Comparison of ENCODE assay signal across 22 mouse cellular contexts in the genomic region with DNA sequence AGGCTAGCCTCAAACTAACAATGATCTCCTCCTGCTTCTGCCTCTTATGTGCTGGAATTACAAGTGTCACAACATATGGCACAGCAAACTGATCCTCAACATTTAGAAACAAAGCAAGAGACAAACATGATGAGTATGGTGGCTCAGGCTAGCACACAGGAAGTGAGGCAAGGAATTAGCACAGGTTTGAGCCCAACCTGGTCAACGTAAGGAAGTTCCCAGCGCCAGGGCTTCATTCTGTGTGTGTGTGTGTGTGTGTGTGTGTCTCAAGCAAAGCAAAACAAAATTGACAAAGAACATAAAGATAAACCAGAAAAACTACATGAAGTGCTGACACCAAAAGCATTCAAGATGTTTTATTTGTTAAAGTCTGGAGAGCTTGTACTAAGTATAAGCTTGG. TPM values are rescaled to one million over a fixed set of nuclear protein-coding genes. Genes with fewer than 3 reads are reported as not detected.
DNase-seq lines count a peak whose midpoint lies in the region; ATAC-seq lines count a peak whose summit lies in the region.
"Had no signal": no experiment of that assay in that cellular context is flagged by ENCODE, and none has a peak within 500 bp of the region (broad histone marks: within the 10 kb centered on the region; RNA-seq: fewer than 3 reads in every experiment).

No protein-coding gene starts in this region.

- DNase-seq in cerebellum, adult 9-10 months = no peak
- DNase-seq in thymus, postnatal 36 days = no peak
- DNase-seq in forebrain, embryonic 11.5 days (ENCODE audit: low spot score) = no peak
- DNase-seq: adrenal gland, adult 2 months; adrenal gland, postnatal 10 days; adrenal gland, postnatal 25 days; cerebellum, adult 11-12 months; cerebellum, adult 2 months; cerebellum, adult 9-11 months; cerebellum, postnatal 14 days; cerebellum, postnatal 36 days; embryo, embryonic 11 days; forebrain, postnatal 0 days had no signal

- WGBS in forebrain, embryonic 11.5 days = 97% methylated on average over 2 of the region's 2 CpGs

- no peak overlapping the region for H3K9ac ChIP-seq in forebrain, embryonic 11.5 days (ENCODE audit: low read length)
- H3K9ac ChIP-seq: embryonic facial prominence, embryonic 13.5 days; embryonic facial prominence, embryonic 15.5 days; forebrain, embryonic 13.5 days; forebrain, embryonic 15.5 days; forebrain, postnatal 0 days had no signal

- no peaks in the 10 kb centered on the region for H3K36me3 ChIP-seq in forebrain, embryonic 11.5 days (ENCODE audit: control insufficient read depth, insufficient read depth, low read length)
- H3K36me3 ChIP-seq: embryonic facial prominence, embryonic 13.5 days; embryonic facial prominence, embryonic 15.5 days; forebrain, embryonic 10.5 days; forebrain, embryonic 15.5 days had no signal

- no peak overlapping the region for H3K4me3 ChIP-seq in brown adipose tissue, adult 24 weeks (ENCODE audit: insufficient read depth, low read depth, low read length)
- H3K4me3 ChIP-seq in forebrain, embryonic 11.5 days (ENCODE audit: low read depth, low read length) = no peak overlapping the region
- H3K4me3 ChIP-seq: embryonic facial prominence, embryonic 13.5 days; embryonic facial prominence, embryonic 15.5 days; erythroblast, embryonic 14.5 days; forebrain, embryonic 10.5 days; forebrain, embryonic 13.5 days; forebrain, embryonic 15.5 days had no signal

- H3K9me3 ChIP-seq in forebrain, embryonic 11.5 days (ENCODE audit: control insufficient read depth, low read length) = no peaks in the 10 kb centered on the region
- H3K9me3 ChIP-seq: embryonic facial prominence, embryonic 13.5 days; embryonic facial prominence, embryonic 15.5 days; forebrain, embryonic 10.5 days; forebrain, embryonic 13.5 days; forebrain, embryonic 15.5 days had no signal

- 0 out of 2 replicates have a peak overlapping the region, but pooled peaks have one; percentile 45 for H3K27ac ChIP-seq in brown adipose tissue, adult 24 weeks (replicated peaks; ENCODE audit: low read depth, low read length)
- H3K27ac ChIP-seq in forebrain, embryonic 11.5 days (ENCODE audit: low read depth, low read length) = no peak overlapping the region
- H3K27ac ChIP-seq: embryonic facial prominence, embryonic 13.5 days; embryonic facial prominence, embryonic 15.5 days; forebrain, embryonic 10.5 days; forebrain, embryonic 13.5 days; forebrain, embryonic 15.5 days had no signal

- peak; percentile 74 for ATAC-seq in granulocyte monocyte progenitor cell, adult 5-6 weeks (replicated peaks; ENCODE audit: poor library complexity, severe bottlenecking)
- ATAC-seq in megakaryocyte progenitor cell, adult 5-6 weeks (replicated peaks; ENCODE audit: poor library complexity) = peak; percentile 70
- ATAC-seq in forebrain, embryonic 11.5 days (replicated peaks; ENCODE audit: low FRiP score) = no peak
- ATAC-seq: forebrain, embryonic 13.5 days; forebrain, embryonic 15.5 days; forebrain, postnatal 0 days had no signal

- H3K27me3 ChIP-seq in forebrain, embryonic 11.5 days (ENCODE audit: control insufficient read depth, insufficient read depth, low read length) = no peaks in the 10 kb centered on the region
- H3K27me3 ChIP-seq: embryonic facial prominence, embryonic 13.5 days; embryonic facial prominence, embryonic 15.5 days; forebrain, embryonic 13.5 days; forebrain, embryonic 15.5 days had no signal

- peaks cover 2% of the 10 kb centered on the region for H3K4me1 ChIP-seq in brown adipose tissue, adult 24 weeks (ENCODE audit: control insufficient read depth, insufficient read depth, insufficient read length, low read length)
- H3K4me1 ChIP-seq in forebrain, embryonic 11.5 days (replicated peaks; ENCODE audit: control insufficient read depth, insufficient read depth, low read length) = no peaks in the 10 kb centered on the region
- H3K4me1 ChIP-seq: embryonic facial prominence, embryonic 13.5 days; embryonic facial prominence, embryonic 15.5 days; forebrain, embryonic 10.5 days; forebrain, embryonic 13.5 days had no signal

- no peak overlapping the region for H3K4me2 ChIP-seq in forebrain, embryonic 11.5 days (ENCODE audit: low read depth, low read length, severe bottlenecking)
- H3K4me2 ChIP-seq: embryonic facial prominence, embryonic 13.5 days; embryonic facial prominence, embryonic 15.5 days; forebrain, embryonic 13.5 days; forebrain, embryonic 15.5 days had no signal

RNA-seq across cellular contexts. Expression of a gene that starts 27.2 kb away (rescaled TPM):
- 16.7 and 21.7 TPM in 2 replicates for polyA plus RNA-seq in brown adipose tissue, adult 24 weeks (2012; ENCODE audit: insufficient read depth, insufficient read length, missing spikeins)
- total RNA-seq in granulocyte monocyte progenitor cell, adult 5-6 weeks (2014; fragmentation: Nextera tagmentation) = 44.3 and 50.8 TPM in 2 replicates
- total RNA-seq in granulocyte monocyte progenitor cell, adult 5-6 weeks (2017) = 31.2 and 31.4 TPM in 2 replicates
- total RNA-seq in megakaryocyte progenitor cell, adult 5-6 weeks (2015) = 56.8 and 61.7 TPM in 2 replicates
- total RNA-seq in megakaryocyte progenitor cell, adult 5-6 weeks (2017) = 27.2 and 37.2 TPM in 2 replicates
- polyA plus RNA-seq in forebrain, embryonic 11.5 days (2014; fragmentation: Nextera tagmentation; extraction: Ambion mirVana) = 73.7 and 75.0 TPM in 2 replicates

RNA-seq across cellular contexts. Expression of a gene that starts 46.1 kb away (rescaled TPM):
- polyA plus RNA-seq in brown adipose tissue, adult 24 weeks (2012; ENCODE audit: insufficient read depth, insufficient read length, missing spikeins) = 2.7 and 2.9 TPM in 2 replicates
- total RNA-seq in granulocyte monocyte progenitor cell, adult 5-6 weeks (2014; fragmentation: Nextera tagmentation) = 10.7 and 11.4 TPM in 2 replicates
- total RNA-seq in granulocyte monocyte progenitor cell, adult 5-6 weeks (2017) = 11.4 and 20.8 TPM in 2 replicates
- total RNA-seq in megakaryocyte progenitor cell, adult 5-6 weeks (2015) = 5.8 and 9.9 TPM in 2 replicates
- total RNA-seq in megakaryocyte progenitor cell, adult 5-6 weeks (2017) = 17.5 and 24.8 TPM in 2 replicates
- polyA plus RNA-seq in forebrain, embryonic 11.5 days (2014; fragmentation: Nextera tagmentation; extraction: Ambion mirVana) = 13.3 and 15.0 TPM in 2 replicates
